Mouse (Mus musculus) adrenal gland, postnatal 36 days (tissue): ENCODE measurements around the gene Hist2h2ac. TPM values are rescaled to one million over a fixed set of nuclear protein-coding genes. Genes with fewer than 3 reads are reported as not detected.
"Not testable (repeated sequence)": the region's sequence is repeated elsewhere in the genome, so short reads cannot be mapped to it uniquely, and the experiment has no call there.

ENCODE experiments used
- DNase-seq, 2 experiments: peaks; one replicate each; pipeline ENCODE4 v3.0.0; 2021; ENCODE audit warnings: mixed read lengths in 1 of 2
- microRNA-seq: library from miRNA; unstranded; fragments of <30 nt; microRNA quantifications from one replicate; pipeline ENCODE4 v1.2.0, GENCODE M21; 2021
- total RNA-seq, 2 experiments: library from RNA; stranded (reverse); gene quantifications; 2 replicates each; pipeline ENCODE4 v1.2.3; 2021

Hist2h2ac gene
- total RNA-seq, 2 experiments from 2014 or later: 60.6 to 68.7 TPM

GRCm38 (mm10) chr3:96181510-96182381 lies 38.9 kb downstream of the Hist2h2ac start:
- no peak for DNase-seq

GRCm38 (mm10) chr3:96180727-96181477 lies 39.8 kb downstream of the Hist2h2ac start, which contains the start of gene Sv2a:
Gene Sv2a (plus strand): TSS chr3:96181151.
- peak; percentile 55 to 71 for DNase-seq

- peak; percentile 44 to 60 for DNase-seq
Observed at GRCm38 (mm10) chr3:96179531-96179930, 41.1 kb downstream of the Hist2h2ac start.

- no peak for DNase-seq
Observed at GRCm38 (mm10) chr3:96178902-96179301, 41.8 kb downstream of the Hist2h2ac start.

GRCm38 (mm10) chr3:96178427-96178826 lies 42.3 kb downstream of the Hist2h2ac start:
- no peak for DNase-seq

- DNase-seq: no peak
Observed at GRCm38 (mm10) chr3:96175251-96175650, 45.4 kb downstream of the Hist2h2ac start.

- DNase-seq: not testable (repeated sequence)
Observed at GRCm38 (mm10) chr3:96174042-96174441, 46.6 kb downstream of the Hist2h2ac start.

GRCm38 (mm10) chr3:96173185-96173584 lies 47.5 kb downstream of the Hist2h2ac start:
- no peak for DNase-seq

- DNase-seq: peak; percentile 88 to 92
Observed at GRCm38 (mm10) chr3:96172197-96173178, 48.2 kb downstream of the Hist2h2ac start, which contains the start of gene Sf3b4. Gene Sf3b4 (plus strand): TSS chr3:96172332.

GRCm38 (mm10) chr3:96171583-96172196 lies 49.0 kb downstream of the Hist2h2ac start:
- no peak for DNase-seq

- DNase-seq: peak in 1 of 2 experiments; percentile 23
Observed at GRCm38 (mm10) chr3:96170976-96171545, 49.6 kb downstream of the Hist2h2ac start.

Small RNA genes lying within 50 kb of the gene (microRNA-seq; reads per million reads assigned to microRNA genes)
- gene Gm44492 (not detected), gene Gm47311 (not detected), gene Gm47313 (not detected)

Other genes with a start within 250 kb of the Hist2h2ac start
- 10 to 100 TPM; 18.5 to 29.8 TPM for gene Plekho1, start 224.9 kb downstream of the Hist2h2ac start, total RNA-seq
- gene Vps45, start 162.4 kb downstream of the Hist2h2ac start, total RNA-seq: 10 to 100 TPM; 30.6 to 34.7 TPM
- gene Otud7b, start 116.4 kb downstream of the Hist2h2ac start, total RNA-seq: 10 to 100 TPM; 34.5 to 39.3 TPM
- gene Mtmr11, start 58.9 kb downstream of the Hist2h2ac start, total RNA-seq: 10 to 100 TPM; 15.6 to 31.5 TPM
- gene Sf3b4, start 48.5 kb downstream of the Hist2h2ac start, total RNA-seq: 10 to 100 TPM; 53.6 to 57.9 TPM
- 1 to 10 TPM; 5.5 to 7.5 TPM for gene Sv2a, start 39.7 kb downstream of the Hist2h2ac start, total RNA-seq
- 10 to 100 TPM; 26.8 to 41.2 TPM for gene Bola1, start 1.2 kb downstream of the Hist2h2ac start, total RNA-seq
- gene Hist2h2ab, start 1.0 kb downstream of the Hist2h2ac start, total RNA-seq: 1 to 10 TPM; 7.1 to 8.0 TPM
- gene Hist2h2be, start 239 bp upstream of the Hist2h2ac start, total RNA-seq: 10 to 100 TPM; 16.3 to 17.9 TPM
- 10 to 100 TPM; 23.8 to 30.2 TPM for gene Hist2h3c2, start 18.2 kb upstream of the Hist2h2ac start, total RNA-seq
- 100 to 1,000 TPM; 495 to 593 TPM for gene Hist2h2aa2, start 19.4 kb upstream of the Hist2h2ac start, total RNA-seq
- gene Hist2h2aa1, start 24.6 kb upstream of the Hist2h2ac start, total RNA-seq: 10 to 100 TPM in 1 of 2 experiments, 1 to 10 TPM in 1; 2.9 to 13.5 TPM
- gene Hist2h3c1, start 25.8 kb upstream of the Hist2h2ac start, total RNA-seq: not detected
- 10 to 100 TPM; 25.0 to 26.7 TPM for gene Hist2h4, start 42.4 kb upstream of the Hist2h2ac start, total RNA-seq
- gene Hist2h3b, start 47.8 kb upstream of the Hist2h2ac start, total RNA-seq: 100 to 1,000 TPM in 1 of 2 experiments, 10 to 100 TPM in 1; 100.0 to 108 TPM
- 100 to 1,000 TPM; 103 to 116 TPM for gene Hist2h2bb, start 48.9 kb upstream of the Hist2h2ac start, total RNA-seq
- gene Fcgr1, start 73.1 kb upstream of the Hist2h2ac start, total RNA-seq: 1 to 10 TPM; 1.7 to 1.9 TPM
- gene BC107364, start 231.4 kb upstream of the Hist2h2ac start, total RNA-seq: not detected